Mouse (Mus musculus): ENCODE measurements at regions not wholly inside any gene's neighbourhood (a gene's known extent, or its start where the extent isn't known, plus 50 kb on each side); places are given as distances from the start of the nearest gene placed in this dataset.

GRCm38 (mm10) chr4:53318181-53318580 lies 122.0 kb upstream of the Slc44a1 start:
- no peak overlapping the region for H3K4me3 ChIP-seq (replicated peaks)
- peaks cover 21% of the 10 kb centered on the region for H3K4me1 ChIP-seq
- no peaks in the 10 kb centered on the region for H3K27me3 ChIP-seq
- H3K4me2 ChIP-seq, result no peak overlapping the region
- no peak overlapping the region for H3K9ac ChIP-seq
- no peak overlapping the region for H3K27ac ChIP-seq
- H3K9me3 ChIP-seq (replicated peaks), result no peaks in the 10 kb centered on the region
- WGBS, result 56% methylated on average over 6 of the region's 6 CpGs
- ATAC-seq (replicated peaks; ENCODE audit: low FRiP score), result no peak
- no peaks in the 10 kb centered on the region for H3K36me3 ChIP-seq

- Histone ChIP-seq H3K4me1 (peaks cover 21% of the 10 kb centered on the region), H3K9me3 (replicated peaks) (no peaks in the 10 kb centered on the region), H3K27ac (no peak overlapping the region), H3K4me3 (replicated peaks) (no peak overlapping the region), H3K36me3 (no peaks in the 10 kb centered on the region), H3K9ac (no peak overlapping the region), H3K27me3 (no peaks in the 10 kb centered on the region), H3K4me2 (no peak overlapping the region)
- WGBS, result 72% methylated on average over 7 of the region's 7 CpGs
- ATAC-seq (replicated peaks; ENCODE audit: low FRiP score), result no peak
Measured at GRCm38 (mm10) chr4:53317453-53317824, 122.8 kb upstream of the Slc44a1 start.

- Histone ChIP-seq H3K36me3 (no peaks in the 10 kb centered on the region), H3K4me2 (no peak overlapping the region), H3K9me3 (replicated peaks) (no peaks in the 10 kb centered on the region), H3K4me3 (replicated peaks) (no peak overlapping the region), H3K4me1 (peaks cover 21% of the 10 kb centered on the region), H3K27ac (peak overlapping the region; percentile 72; the same call in 1 of the 2 replicates), H3K27me3 (no peaks in the 10 kb centered on the region), H3K9ac (no peak overlapping the region)
- WGBS, result 84% methylated on average over 14 of the region's 14 CpGs
- ATAC-seq (replicated peaks; ENCODE audit: low FRiP score), result no peak
Measured at GRCm38 (mm10) chr4:53316796-53317452, 123.3 kb upstream of the Slc44a1 start.

- H3K9me3 ChIP-seq (replicated peaks), result no peaks in the 10 kb centered on the region
- no peak overlapping the region for H3K4me3 ChIP-seq (replicated peaks)
- no peak overlapping the region for H3K9ac ChIP-seq
- no peaks in the 10 kb centered on the region for H3K36me3 ChIP-seq
- H3K27me3 ChIP-seq, result no peaks in the 10 kb centered on the region
- 63% methylated on average over 13 of the region's 13 CpGs for WGBS
- H3K4me2 ChIP-seq, result no peak overlapping the region
- peaks cover 21% of the 10 kb centered on the region for H3K4me1 ChIP-seq
- peak overlapping the region; percentile 72 for H3K27ac ChIP-seq
- ATAC-seq (replicated peaks; ENCODE audit: low FRiP score), result peak; percentile 35; the same call in 1 of the 2 replicates
Measured at GRCm38 (mm10) chr4:53315876-53316762, 124.1 kb upstream of the Slc44a1 start.

- Histone ChIP-seq H3K27ac (peak overlapping the region; percentile 72), H3K4me2 (no peak overlapping the region)
- peak; percentile 34; the same call in 1 of the 2 replicates for ATAC-seq (replicated peaks; ENCODE audit: low FRiP score)
Measured at GRCm38 (mm10) chr4:53315121-53315875, 124.9 kb upstream of the Slc44a1 start.

GRCm38 (mm10) chr4:53314076-53314475 lies 126.1 kb upstream of the Slc44a1 start:
- no peak overlapping the region for H3K9ac ChIP-seq
- no peak overlapping the region for H3K4me3 ChIP-seq (replicated peaks)
- H3K9me3 ChIP-seq (replicated peaks), result no peaks in the 10 kb centered on the region
- no peak for ATAC-seq (replicated peaks; ENCODE audit: low FRiP score)
- peaks cover 21% of the 10 kb centered on the region for H3K4me1 ChIP-seq
- whole genome bisulfite sequencing, result 95% methylated on average over 8 of the region's 8 CpGs
- no peak overlapping the region for H3K4me2 ChIP-seq
- H3K27me3 ChIP-seq, result no peaks in the 10 kb centered on the region
- H3K27ac ChIP-seq, result no peak overlapping the region
- H3K36me3 ChIP-seq, result no peaks in the 10 kb centered on the region

More at GRCm38 (mm10) chr4:53315121-53315875, 124.9 kb upstream of the Slc44a1 start:
- Histone ChIP-seq H3K27me3 (no peaks in the 10 kb centered on the region), H3K4me3 (replicated peaks) (no peak overlapping the region), H3K36me3 (no peaks in the 10 kb centered on the region), H3K9me3 (replicated peaks) (no peaks in the 10 kb centered on the region), H3K9ac (no peak overlapping the region), H3K4me1 (peaks cover 21% of the 10 kb centered on the region)
- WGBS, result 67% methylated on average over 7 of the region's 7 CpGs

- no peak overlapping the region for H3K27ac ChIP-seq
- H3K4me2 ChIP-seq, result no peak overlapping the region
- H3K9ac ChIP-seq, result no peak overlapping the region
- no peaks in the 10 kb centered on the region for H3K9me3 ChIP-seq (replicated peaks)
- WGBS, result 57% methylated on average over 4 of the region's 4 CpGs
- H3K27me3 ChIP-seq, result no peaks in the 10 kb centered on the region
- ATAC-seq (replicated peaks; ENCODE audit: low FRiP score), result no peak
- H3K36me3 ChIP-seq, result no peaks in the 10 kb centered on the region
- no peak overlapping the region for H3K4me3 ChIP-seq (replicated peaks)
- peaks cover 25% of the 10 kb centered on the region for H3K4me1 ChIP-seq
Measured at GRCm38 (mm10) chr4:53307121-53307520, 133.1 kb upstream of the Slc44a1 start.

- H3K9me3 ChIP-seq (replicated peaks), result no peaks in the 10 kb centered on the region
- no peak overlapping the region for H3K4me2 ChIP-seq
- H3K36me3 ChIP-seq, result no peaks in the 10 kb centered on the region
- no peak overlapping the region for H3K4me3 ChIP-seq (replicated peaks)
- peaks cover 25% of the 10 kb centered on the region for H3K4me1 ChIP-seq
- 78% methylated on average over 4 of the region's 4 CpGs for WGBS
- H3K27me3 ChIP-seq, result no peaks in the 10 kb centered on the region
- no peak overlapping the region for H3K9ac ChIP-seq
- peak overlapping the region; percentile 77; the same call in 1 of the 2 replicates for H3K27ac ChIP-seq
- ATAC-seq (replicated peaks; ENCODE audit: low FRiP score), result no peak
Measured at GRCm38 (mm10) chr4:53304782-53305385, 135.3 kb upstream of the Slc44a1 start.

GRCm38 (mm10) chr4:53304290-53304654 lies 135.9 kb upstream of the Slc44a1 start:
- no peaks in the 10 kb centered on the region for H3K9me3 ChIP-seq (replicated peaks)
- no peak overlapping the region for H3K4me3 ChIP-seq (replicated peaks)

GRCm38 (mm10) chr4:53303621-53304289 lies 136.5 kb upstream of the Slc44a1 start:
- WGBS, result 12% methylated on average over 4 of the region's 4 CpGs
- no peak overlapping the region for H3K9ac ChIP-seq
- no peak overlapping the region for H3K4me3 ChIP-seq (replicated peaks)
- peak overlapping the region; percentile 77 for H3K27ac ChIP-seq
- no peaks in the 10 kb centered on the region for H3K36me3 ChIP-seq
- no peak overlapping the region for H3K4me2 ChIP-seq
- H3K4me1 ChIP-seq, result peaks cover 22% of the 10 kb centered on the region
- peak; percentile 60 for ATAC-seq (replicated peaks; ENCODE audit: low FRiP score)
- no peaks in the 10 kb centered on the region for H3K9me3 ChIP-seq (replicated peaks)
- H3K27me3 ChIP-seq, result no peaks in the 10 kb centered on the region

More at GRCm38 (mm10) chr4:53304290-53304654, 135.9 kb upstream of the Slc44a1 start:
- H3K27ac ChIP-seq, result peak overlapping the region; percentile 77
- H3K9ac ChIP-seq, result no peak overlapping the region
- H3K4me1 ChIP-seq, result peaks cover 25% of the 10 kb centered on the region
- no peak overlapping the region for H3K4me2 ChIP-seq
- peak; percentile 71 for ATAC-seq (replicated peaks; ENCODE audit: low FRiP score)
- no peaks in the 10 kb centered on the region for H3K36me3 ChIP-seq
- no peaks in the 10 kb centered on the region for H3K27me3 ChIP-seq
- WGBS, result 16% methylated on average over 2 of the region's 2 CpGs

- no peak for ATAC-seq (replicated peaks; ENCODE audit: low FRiP score)
Measured at GRCm38 (mm10) chr4:53297975-53298374, 138.3 kb upstream of the Abca1 start.

More at GRCm38 (mm10) chr4:53297975-53298374, 138.3 kb upstream of the Abca1 start:
- Histone ChIP-seq H3K9ac (no peak overlapping the region), H3K27me3 (no peaks in the 10 kb centered on the region), H3K4me3 (replicated peaks) (no peak overlapping the region), H3K4me1 (no peaks in the 10 kb centered on the region), H3K27ac (no peak overlapping the region), H3K4me2 (no peak overlapping the region), H3K36me3 (no peaks in the 10 kb centered on the region), H3K9me3 (replicated peaks) (no peaks in the 10 kb centered on the region)
